Mouse (Mus musculus): ENCODE measurements around the gene Cdk17. TPM values are rescaled to one million over a fixed set of nuclear protein-coding genes. Genes with fewer than 3 reads are reported as not detected.
"Not testable (repeated sequence)": the region's sequence is repeated elsewhere in the genome, so short reads cannot be mapped to it uniquely, and the experiment has no call there.

The Cdk17 gene
- polyA plus RNA-seq, 2 experiments = 10.5 to 12.9 TPM

DNA sequence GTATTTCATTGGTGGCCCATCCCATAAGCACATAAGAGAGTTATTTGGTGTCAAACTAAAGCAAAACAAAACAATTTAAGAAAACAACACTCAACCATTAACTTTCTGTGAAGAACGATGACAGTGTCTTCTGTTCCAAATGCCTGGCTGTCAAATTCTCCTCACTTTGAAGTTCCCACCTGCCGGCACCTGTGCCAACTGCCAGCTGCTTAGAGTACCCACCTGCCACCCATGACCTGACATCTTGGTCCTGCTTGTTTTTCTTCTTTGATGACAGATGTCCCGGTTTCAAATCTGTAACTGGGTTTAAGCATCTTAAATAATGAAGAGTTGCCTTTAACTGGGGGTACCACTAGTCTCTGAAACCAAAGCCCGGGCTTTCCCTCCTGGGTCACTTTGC, 14.1 kb upstream of the Cdk17 start:
- no peak for DNase-seq (ENCODE audit: low read depth in 3 of 3, low spot score in 3 of 3)
- Histone ChIP-seq H3K9me3 (ENCODE audit: control insufficient read depth, low read length) (no peaks in the 10 kb centered on the region), H3K36me3 (replicated peaks; ENCODE audit: control insufficient read depth, insufficient read depth, low read depth) (no peaks in the 10 kb centered on the region), H3K4me3 (ENCODE audit: insufficient read depth in 1 of 2, low read depth in 2 of 2, low read length in 2 of 2) (no peak overlapping the region), H3K27me3 (ENCODE audit: control insufficient read depth, insufficient read depth, low read length) (no peaks in the 10 kb centered on the region), H3K4me1 (replicated peaks; ENCODE audit: control insufficient read depth in 2 of 2, insufficient read depth in 2 of 2, low read length in 1 of 2) (peaks cover 25 to 27% of the 10 kb centered on the region in 2 experiments), H3K9ac (replicated peaks) (no peak overlapping the region), H3K27ac (no peak overlapping the region), H3K4me2 (ENCODE audit: low read depth) (no peak overlapping the region)
- no peak for ATAC-seq (ENCODE audit: insufficient read depth)
- TF ChIP-seq EP300 (IDR thresholded peaks at IDR 0.05; ENCODE audit: low read depth) = no peak
- no peak for TF ChIP-seq CTCF (IDR thresholded peaks at IDR 0.05; ENCODE audit: low read depth)
- 93% methylated on average over 4 of the region's 4 CpGs for WGBS (ENCODE audit: insufficient replicate concordance)

GRCm38 (mm10) chr10:93147691-93148090, 13.0 kb upstream of the Cdk17 start:
- Histone ChIP-seq H3K9ac (replicated peaks) (no peak overlapping the region), H3K9me3 (ENCODE audit: control insufficient read depth, low read length) (no peaks in the 10 kb centered on the region), H3K4me2 (ENCODE audit: low read depth) (no peak overlapping the region), H3K4me3 (ENCODE audit: insufficient read depth in 1 of 2, low read depth in 2 of 2, low read length in 2 of 2) (no peak overlapping the region), H3K27me3 (ENCODE audit: control insufficient read depth, insufficient read depth, low read length) (no peaks in the 10 kb centered on the region), H3K27ac (no peak overlapping the region), H3K4me1 (replicated peaks; ENCODE audit: control insufficient read depth in 2 of 2, insufficient read depth in 2 of 2, low read length in 1 of 2) (peaks cover 26 to 28% of the 10 kb centered on the region in 2 experiments), H3K36me3 (replicated peaks; ENCODE audit: control insufficient read depth, insufficient read depth, low read depth) (no peaks in the 10 kb centered on the region)
- TF ChIP-seq EP300 (IDR thresholded peaks at IDR 0.05; ENCODE audit: low read depth) = no peak
- TF ChIP-seq CTCF (IDR thresholded peaks at IDR 0.05; ENCODE audit: low read depth) = no peak
- DNase-seq (ENCODE audit: low read depth in 3 of 3, low spot score in 3 of 3) (no peak), ATAC-seq (ENCODE audit: insufficient read depth) (no peak)
- WGBS (ENCODE audit: insufficient replicate concordance) = 84% methylated on average over 6 of the region's 6 CpGs

GRCm38 (mm10) chr10:93149597-93149996, 11.1 kb upstream of the Cdk17 start:
- H3K4me1 ChIP-seq (replicated peaks; ENCODE audit: control insufficient read depth in 2 of 2, insufficient read depth in 2 of 2, low read length in 1 of 2) = peaks cover 18 to 20% of the 10 kb centered on the region in 2 experiments
- TF ChIP-seq CTCF (IDR thresholded peaks at IDR 0.05; ENCODE audit: low read depth) (no peak), EP300 (IDR thresholded peaks at IDR 0.05; ENCODE audit: low read depth) (no peak)
- no peaks in the 10 kb centered on the region for H3K36me3 ChIP-seq (replicated peaks; ENCODE audit: control insufficient read depth, insufficient read depth, low read depth)
- no peak overlapping the region for H3K27ac ChIP-seq
- no peak overlapping the region for H3K9ac ChIP-seq (replicated peaks)
- no peak overlapping the region for H3K4me2 ChIP-seq (ENCODE audit: low read depth)
- WGBS (ENCODE audit: insufficient replicate concordance) = 17% methylated on average over 1 of the region's 2 CpGs
- H3K4me3 ChIP-seq (ENCODE audit: insufficient read depth in 1 of 2, low read depth in 2 of 2, low read length in 2 of 2) = no peak overlapping the region
- no peaks in the 10 kb centered on the region for H3K9me3 ChIP-seq (ENCODE audit: control insufficient read depth, low read length)
- ATAC-seq (ENCODE audit: insufficient read depth) (no peak), DNase-seq (ENCODE audit: low read depth in 3 of 3, low spot score in 3 of 3) (no peak)
- H3K27me3 ChIP-seq (ENCODE audit: control insufficient read depth, insufficient read depth, low read length) = no peaks in the 10 kb centered on the region

- H3K4me3 ChIP-seq (ENCODE audit: insufficient read depth in 1 of 2, low read depth in 2 of 2, low read length in 2 of 2) = no peak overlapping the region
- H3K4me1 ChIP-seq (replicated peaks; ENCODE audit: control insufficient read depth in 2 of 2, insufficient read depth in 2 of 2, low read length in 1 of 2) = peaks cover 5 to 9% of the 10 kb centered on the region in 2 experiments; a peak in 3 of 4 replicates
- no peak for TF ChIP-seq EP300 (IDR thresholded peaks at IDR 0.05; ENCODE audit: low read depth)
- TF ChIP-seq CTCF (IDR thresholded peaks at IDR 0.05; ENCODE audit: low read depth) = no peak
- H3K27me3 ChIP-seq (ENCODE audit: control insufficient read depth, insufficient read depth, low read length) = no peaks in the 10 kb centered on the region
- no peaks in the 10 kb centered on the region for H3K9me3 ChIP-seq (ENCODE audit: control insufficient read depth, low read length)
- H3K4me2 ChIP-seq (ENCODE audit: low read depth) = no peak overlapping the region; the same call in 1 of the 2 replicates
- ATAC-seq (ENCODE audit: insufficient read depth) = no peak
- no peaks in the 10 kb centered on the region for H3K36me3 ChIP-seq (replicated peaks; ENCODE audit: control insufficient read depth, insufficient read depth, low read depth)
- H3K9ac ChIP-seq (replicated peaks) = no peak overlapping the region
- no peak for DNase-seq (ENCODE audit: low read depth in 3 of 3, low spot score in 3 of 3)
- no peak overlapping the region for H3K27ac ChIP-seq
- WGBS (ENCODE audit: insufficient replicate concordance) = 31% methylated on average over 6 of the region's 6 CpGs
Measured at GRCm38 (mm10) chr10:93151775-93152174, 8.9 kb upstream of the Cdk17 start.

DNA sequence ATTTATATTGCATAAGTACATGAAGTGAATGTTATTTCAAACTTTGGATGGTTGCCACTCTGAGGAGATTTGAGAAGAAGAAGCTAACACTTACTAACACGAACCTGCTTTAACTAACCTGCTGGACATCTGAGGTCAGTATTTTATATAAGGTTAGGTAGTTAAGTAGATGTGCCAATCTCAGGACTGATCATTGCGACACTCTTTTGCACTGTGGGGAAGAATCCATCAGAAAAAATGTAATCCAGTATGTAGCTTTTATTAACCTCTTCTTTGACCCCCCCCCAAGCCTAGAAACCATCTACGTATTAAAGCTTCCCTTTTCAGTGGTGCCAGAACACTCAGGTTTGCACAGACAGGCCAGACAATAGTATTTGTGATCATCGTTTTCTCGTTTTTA, 8.0 kb upstream of the Cdk17 start:
- no peak overlapping the region for H3K4me3 ChIP-seq (ENCODE audit: insufficient read depth in 1 of 2, low read depth in 2 of 2, low read length in 2 of 2)
- no peak overlapping the region for H3K4me2 ChIP-seq (ENCODE audit: low read depth)
- peaks cover 5 to 9% of the 10 kb centered on the region in 2 experiments; a peak in 3 of 4 replicates for H3K4me1 ChIP-seq (replicated peaks; ENCODE audit: control insufficient read depth in 2 of 2, insufficient read depth in 2 of 2, low read length in 1 of 2)
- no peaks in the 10 kb centered on the region for H3K27me3 ChIP-seq (ENCODE audit: control insufficient read depth, insufficient read depth, low read length)
- H3K9me3 ChIP-seq (ENCODE audit: control insufficient read depth, low read length) = no peaks in the 10 kb centered on the region
- no peaks in the 10 kb centered on the region for H3K36me3 ChIP-seq (replicated peaks; ENCODE audit: control insufficient read depth, insufficient read depth, low read depth)
- ATAC-seq (ENCODE audit: insufficient read depth) (no peak), DNase-seq (ENCODE audit: low read depth in 3 of 3, low spot score in 3 of 3) (no peak)
- no peak overlapping the region for H3K27ac ChIP-seq
- 72% methylated on average over 5 of the region's 5 CpGs for WGBS (ENCODE audit: insufficient replicate concordance)
- TF ChIP-seq EP300 (IDR thresholded peaks at IDR 0.05; ENCODE audit: low read depth) = no peak
- TF ChIP-seq CTCF (IDR thresholded peaks at IDR 0.05; ENCODE audit: low read depth) = no peak
- no peak overlapping the region for H3K9ac ChIP-seq (replicated peaks)

DNA sequence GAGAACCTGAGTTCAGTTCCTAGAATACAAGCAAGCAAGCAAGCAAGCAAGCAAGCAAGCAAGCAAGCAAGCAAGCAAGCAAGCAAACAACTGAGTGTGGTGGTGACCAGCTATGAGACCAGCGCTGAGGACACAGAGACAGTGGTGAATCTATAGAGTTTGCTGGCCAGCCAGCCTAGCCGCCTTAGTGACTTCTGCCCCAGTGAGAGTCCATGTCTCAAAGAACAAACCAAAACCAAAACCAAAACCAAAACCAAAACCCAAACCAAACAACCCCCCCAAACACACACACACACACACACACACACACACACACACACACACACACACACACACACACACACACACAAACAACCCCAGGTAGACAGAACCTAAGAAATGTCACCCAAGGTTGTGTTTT, 7.3 kb upstream of the Cdk17 start:
- not testable (repeated sequence) for H3K4me2 ChIP-seq (ENCODE audit: low read depth); H3K27ac ChIP-seq; ATAC-seq (ENCODE audit: insufficient read depth); DNase-seq (ENCODE audit: low read depth in 3 of 3, low spot score in 3 of 3); H3K27me3 ChIP-seq (ENCODE audit: control insufficient read depth, insufficient read depth, low read length); H3K4me1 ChIP-seq (replicated peaks; ENCODE audit: control insufficient read depth in 2 of 2, insufficient read depth in 2 of 2, low read length in 1 of 2); H3K4me3 ChIP-seq (ENCODE audit: insufficient read depth in 1 of 2, low read depth in 2 of 2, low read length in 2 of 2); H3K9ac ChIP-seq (replicated peaks); H3K9me3 ChIP-seq (ENCODE audit: control insufficient read depth, low read length); H3K36me3 ChIP-seq (replicated peaks; ENCODE audit: control insufficient read depth, insufficient read depth, low read depth)
- 79% methylated on average over 2 of the region's 2 CpGs for WGBS (ENCODE audit: insufficient replicate concordance)
